Mouse (Mus musculus) CD8-positive naive resting alpha-beta T cell, adult 2 months (primary cell): ENCODE data around the gene Fbxo7.

Source experiments
- DNase-seq, 2 experiments: peaks; one replicate each; pipeline ENCODE4 v3.0.0; 2022; ENCODE audit warnings: low read depth in 2 of 2, low spot score in 2 of 2

Fbxo7 gene

DNA sequence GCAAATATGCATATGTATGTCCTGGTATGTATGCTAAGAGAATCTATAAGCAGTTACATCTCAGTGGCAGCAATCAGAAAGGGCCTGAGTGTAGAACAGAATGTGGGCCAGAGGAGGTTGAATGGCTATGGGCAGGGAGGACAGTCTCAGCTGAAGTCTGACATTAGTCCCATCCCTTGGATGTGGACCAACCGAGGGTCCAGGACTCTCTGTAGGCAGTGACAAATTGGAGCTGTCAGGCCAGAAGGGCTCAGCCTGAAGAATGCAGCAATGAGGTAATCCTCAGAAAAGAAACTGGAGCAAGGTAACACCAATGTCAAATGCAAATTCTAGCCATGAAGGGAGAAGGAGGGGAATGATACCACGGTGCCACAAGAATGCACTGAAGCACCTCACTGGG is 55.5 kb downstream of the Fbxo7 start:
- DNase-seq = no peak

DNA sequence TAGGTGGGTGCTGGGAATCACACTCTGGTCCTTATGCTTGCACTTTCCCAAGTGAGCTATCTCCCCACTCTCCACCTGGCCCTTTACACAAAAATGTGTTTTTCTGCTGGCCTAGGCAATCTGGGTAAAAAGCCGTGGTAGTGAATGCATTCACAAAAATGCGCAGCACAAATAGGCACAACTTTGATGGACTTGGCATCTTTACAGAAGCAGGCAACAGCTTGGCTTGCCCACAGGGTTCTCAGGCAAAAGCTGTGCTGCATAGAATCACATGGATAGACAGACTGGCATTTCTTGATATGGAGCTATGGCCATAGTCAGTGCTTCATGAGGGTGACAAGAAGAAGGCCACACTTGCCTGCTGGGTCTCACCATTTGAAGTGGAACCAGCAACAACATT is 57.0 kb downstream of the Fbxo7 start:
- DNase-seq = no peak

DNA sequence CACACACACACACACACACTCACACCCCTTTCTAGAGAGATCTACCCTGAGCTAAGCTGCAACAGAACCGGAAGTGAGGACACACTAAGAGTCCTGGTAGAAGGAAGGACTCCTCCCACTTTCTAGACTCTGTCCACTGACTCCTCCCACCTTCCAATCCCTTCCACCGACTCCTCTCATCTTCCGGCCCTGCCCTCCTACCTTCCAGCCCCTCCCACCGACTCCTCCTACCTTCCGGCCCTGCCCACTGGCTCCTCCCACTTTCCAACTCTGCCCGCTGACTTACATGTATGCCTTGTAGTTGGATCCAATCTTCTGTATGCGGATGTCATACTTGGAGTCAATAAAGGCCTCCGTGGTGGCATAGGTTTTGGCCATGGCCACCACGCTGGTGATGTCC is 58.1 kb downstream of the Fbxo7 start:
- DNase-seq = no peak

DNA sequence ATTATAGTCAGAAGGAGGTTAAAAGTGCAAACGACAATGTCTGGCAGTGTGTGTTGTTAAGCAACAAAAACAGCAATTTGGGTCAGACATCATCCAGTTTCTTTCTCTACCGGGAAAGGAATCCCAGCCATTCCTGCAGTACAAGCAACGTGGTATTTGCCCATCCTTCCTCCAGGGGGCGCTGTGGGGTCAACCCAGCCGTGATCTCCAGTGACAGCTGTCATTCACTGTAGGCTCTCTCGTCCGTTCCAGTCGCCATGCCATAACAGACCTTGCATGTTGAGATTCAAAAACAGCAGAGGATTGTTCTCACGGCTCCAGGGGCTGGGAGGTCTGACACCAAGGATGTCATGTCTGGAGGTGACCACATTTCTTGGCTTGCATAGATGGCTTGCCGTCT is 70.1 kb downstream of the Fbxo7 start:
- peak in 1 of 2 experiments; percentile 5 for DNase-seq

DNA sequence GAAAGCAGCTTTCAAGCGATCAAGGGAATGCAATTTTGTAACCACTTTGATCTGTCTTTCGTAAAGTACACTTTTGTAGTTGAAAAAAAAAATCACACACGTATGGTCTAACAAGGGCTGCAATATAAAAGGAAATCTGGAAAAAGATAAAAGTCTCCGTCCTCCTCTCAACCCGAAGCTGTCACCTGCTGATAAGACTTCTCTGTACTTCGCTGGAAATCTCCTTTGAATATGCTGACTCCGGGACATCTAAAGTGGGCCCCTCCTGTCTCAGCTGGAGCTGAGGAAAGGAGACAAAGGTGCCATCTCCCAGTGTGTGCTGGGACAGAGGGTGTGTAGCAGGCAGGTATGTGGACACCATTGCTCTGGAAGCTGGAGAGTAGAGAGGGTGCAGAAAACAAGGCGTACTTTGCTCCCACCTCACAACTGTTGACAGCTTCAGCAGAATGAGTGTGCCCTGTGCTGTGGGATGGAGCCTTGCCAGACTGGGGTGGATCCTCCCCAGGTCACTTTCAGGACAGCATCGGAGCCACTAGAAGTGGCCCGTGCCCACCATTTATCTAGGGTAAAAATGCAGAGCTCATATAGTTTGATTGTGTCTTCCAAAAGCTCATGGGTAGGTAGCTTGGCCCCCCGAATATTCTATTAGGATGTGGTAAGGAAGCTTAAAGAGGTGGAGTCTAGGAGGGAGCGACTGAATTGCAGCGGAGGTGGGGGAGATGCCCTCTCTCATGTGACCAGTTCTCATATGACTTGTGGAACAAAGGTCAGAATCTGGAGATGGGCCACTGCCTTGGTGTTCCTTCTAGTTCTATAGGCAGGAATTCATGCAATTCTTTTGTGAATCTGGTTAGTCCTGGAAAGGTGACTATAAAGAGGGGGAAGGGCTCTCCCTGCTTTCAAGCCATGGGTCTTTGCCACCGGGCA is 71.6 kb downstream of the Fbxo7 start:
- no peak for DNase-seq

GRCm38 (mm10) chr10:86098363-86098762 is 76.6 kb downstream of the Fbxo7 start:
- no peak for DNase-seq

- DNase-seq = no peak
These were observed 78.6 kb downstream of the Fbxo7 start for GRCm38 (mm10) chr10:86100281-86100851.
